Mouse (Mus musculus) myocyte (in vitro differentiated cells): ENCODE measurements around the gene Dhcr24.

ENCODE experiments used
- MYOD1 ChIP-seq, 3 experiments: IDR thresholded peaks; one replicate each; pipeline ENCODE4 v1.6.1; 2011; ENCODE audit warnings: control low read depth in 2 of 3, low read depth in 2 of 3, mild to moderate bottlenecking in 2 of 3, moderate library complexity in 1 of 3; ENCODE audit not compliant: insufficient read length in 2 of 3, control insufficient read depth in 1 of 3
- POLR2A ChIP-seq: IDR thresholded peaks from one replicate; pipeline ENCODE4 v1.6.1; 2011; ENCODE audit warnings: low read depth, mild to moderate bottlenecking, control low read depth, moderate library complexity; ENCODE audit not compliant: insufficient read length

- TF ChIP-seq MYOD1 (IDR thresholded peaks at IDR 0.05; ENCODE audit: control insufficient read depth in 1 of 3, insufficient read length in 2 of 3, low read depth in 2 of 3): no peak
- no peak for TF ChIP-seq POLR2A
Observed at GRCm38 (mm10) chr4:106590871-106591270, 30.0 kb downstream of the Dhcr24 start.
